Mouse (Mus musculus): ENCODE results near the gene Akap12.

GRCm38 (mm10) chr10:4246407-4246806 lies 19.8 kb upstream of the Akap12 start:
- TF ChIP-seq EP300 (IDR thresholded peaks at IDR 0.05; ENCODE audit: insufficient read depth, low read depth, low read length) (no peak), POLR2A (IDR thresholded peaks at IDR 0.05; ENCODE audit: insufficient read depth, low read length) (no peak)
